Mouse (Mus musculus): Measurements from ENCODE around the gene Myo3b. TPM values are rescaled to one million over a fixed set of nuclear protein-coding genes. Genes with fewer than 3 reads are reported as not detected.
"Not testable (repeated sequence)": the region's sequence is repeated elsewhere in the genome, so short reads cannot be mapped to it uniquely, and the experiment has no call there.

Myo3b gene
- total RNA-seq, 2 experiments from 2014 or later = 0.52 to 0.68 TPM

- no peak for DNase-seq
These were observed 163.1 kb downstream of the Myo3b start for GRCm38 (mm10) chr2:70201796-70202555.

DNA sequence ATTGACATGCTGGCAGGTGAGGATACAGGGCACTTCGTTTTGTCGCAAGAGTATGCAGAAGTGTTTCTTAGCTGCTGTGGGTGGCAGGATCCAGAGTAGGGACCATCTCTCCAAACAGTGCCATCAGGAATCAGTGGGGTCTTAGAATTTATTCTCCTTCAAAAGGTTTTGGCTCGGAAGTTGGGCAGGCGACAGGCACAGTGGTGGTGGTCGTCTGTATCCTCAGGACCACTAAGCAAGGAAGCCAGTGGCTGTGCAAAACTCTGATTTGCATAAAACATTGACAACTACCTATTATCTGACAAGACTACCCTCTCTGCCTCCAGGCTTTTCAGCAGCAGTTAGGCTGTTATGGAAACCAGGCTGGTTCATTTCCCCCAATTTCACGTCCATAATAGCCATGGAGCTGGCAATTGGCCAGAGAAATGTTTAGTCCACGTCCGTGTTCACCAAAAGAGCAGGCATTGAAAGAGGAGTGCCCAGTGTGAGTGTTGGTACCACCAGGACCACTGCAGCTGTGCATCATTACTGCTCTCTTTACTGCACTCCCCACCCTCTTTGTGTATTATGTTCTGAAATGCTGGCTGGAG, 163.7 kb downstream of the Myo3b start:
- DNase-seq = no peak

- DNase-seq = no peak
These were observed 169.5 kb downstream of the Myo3b start for GRCm38 (mm10) chr2:70208411-70208810.

- DNase-seq = no peak
These were observed 170.9 kb downstream of the Myo3b start for GRCm38 (mm10) chr2:70209790-70210189.

DNA sequence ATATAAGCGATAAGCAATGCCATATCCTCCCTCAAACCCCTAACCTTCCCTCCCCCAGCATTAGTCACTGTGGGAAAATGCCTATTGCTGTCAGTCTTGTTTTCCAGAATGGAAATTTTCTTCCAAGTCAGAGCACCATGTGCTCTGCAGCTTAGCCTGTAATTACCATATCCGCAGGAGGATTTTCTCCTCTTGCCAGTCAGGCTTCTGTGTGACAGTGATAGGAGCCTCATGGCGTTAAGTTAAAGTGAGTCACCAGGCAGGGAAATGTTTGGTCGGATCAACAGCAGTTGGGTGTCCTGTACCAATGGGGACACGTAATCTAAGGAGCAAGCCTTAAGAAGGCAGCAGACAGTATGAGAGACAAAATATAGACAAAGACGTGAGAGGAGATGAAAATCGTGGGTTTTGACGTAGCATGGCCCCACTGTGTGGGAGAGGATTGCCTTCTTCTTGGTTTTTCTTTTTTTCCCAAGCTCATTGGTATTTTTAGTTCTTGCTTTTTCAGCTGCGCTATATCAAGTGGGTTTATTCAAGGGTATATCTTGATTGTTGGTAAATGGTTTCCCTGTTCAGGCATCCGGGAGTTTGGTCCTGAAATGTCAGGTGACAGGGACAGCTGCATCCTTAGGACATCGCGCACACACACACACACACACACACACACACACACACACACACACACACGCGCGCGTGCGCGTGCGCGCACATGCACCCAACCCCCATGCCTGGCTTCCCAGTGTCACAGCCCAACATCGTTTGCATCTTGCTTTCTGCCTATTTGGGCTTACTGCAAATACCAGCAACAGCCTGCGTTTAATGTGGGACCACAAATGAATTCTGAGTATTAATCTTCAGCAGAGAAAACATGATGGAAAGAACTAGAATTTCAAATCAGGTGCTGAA, 171.8 kb downstream of the Myo3b start:
- DNase-seq = no peak

GRCm38 (mm10) chr2:70214401-70214800, 175.5 kb downstream of the Myo3b start:
- DNase-seq = no peak

GRCm38 (mm10) chr2:70217800-70218199, 178.9 kb downstream of the Myo3b start:
- DNase-seq = no peak

- DNase-seq = no peak
These were observed 179.5 kb downstream of the Myo3b start for GRCm38 (mm10) chr2:70218469-70218868.

DNA sequence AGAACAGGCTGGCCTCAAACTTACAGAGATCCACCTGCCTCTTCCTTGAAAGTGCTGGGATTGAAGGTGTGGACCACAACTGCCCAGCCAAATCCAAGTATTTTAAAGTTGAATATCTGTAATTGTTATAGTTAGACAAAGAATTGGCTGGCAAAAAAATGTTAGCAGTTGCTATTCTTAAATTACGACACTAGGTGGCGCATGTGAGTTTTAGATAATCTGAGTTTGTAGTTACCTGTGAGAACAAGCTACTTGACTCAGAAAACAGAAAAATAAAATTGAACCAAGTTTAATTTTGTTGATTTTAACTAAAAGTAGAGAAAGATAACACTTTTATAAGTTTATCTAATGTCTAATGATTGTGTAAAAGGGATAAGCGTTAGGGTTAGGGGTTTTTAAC, 187.8 kb downstream of the Myo3b start:
- no peak for DNase-seq

DNA sequence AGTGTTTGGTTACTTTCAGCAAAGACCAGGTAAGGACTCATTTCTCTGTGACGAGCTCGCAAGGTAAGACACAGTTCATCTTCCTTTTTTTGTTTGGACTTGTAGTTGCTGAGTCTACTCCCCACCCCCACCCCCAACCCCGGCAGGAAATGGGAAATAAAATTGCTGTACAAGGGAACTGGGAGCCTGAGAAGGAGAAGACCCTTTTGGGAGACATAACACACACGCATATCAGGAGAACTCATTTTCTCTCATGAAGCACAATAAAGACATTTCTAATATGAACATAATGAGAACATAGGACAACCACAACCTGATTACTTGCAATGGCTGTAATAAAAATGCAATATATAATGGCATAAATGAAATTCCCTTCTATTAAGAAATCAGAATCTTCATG, 195.5 kb downstream of the Myo3b start:
- DNase-seq = not testable (repeated sequence)

- DNase-seq = no peak
These were observed 207.1 kb downstream of the Myo3b start for GRCm38 (mm10) chr2:70245981-70246380.

DNA sequence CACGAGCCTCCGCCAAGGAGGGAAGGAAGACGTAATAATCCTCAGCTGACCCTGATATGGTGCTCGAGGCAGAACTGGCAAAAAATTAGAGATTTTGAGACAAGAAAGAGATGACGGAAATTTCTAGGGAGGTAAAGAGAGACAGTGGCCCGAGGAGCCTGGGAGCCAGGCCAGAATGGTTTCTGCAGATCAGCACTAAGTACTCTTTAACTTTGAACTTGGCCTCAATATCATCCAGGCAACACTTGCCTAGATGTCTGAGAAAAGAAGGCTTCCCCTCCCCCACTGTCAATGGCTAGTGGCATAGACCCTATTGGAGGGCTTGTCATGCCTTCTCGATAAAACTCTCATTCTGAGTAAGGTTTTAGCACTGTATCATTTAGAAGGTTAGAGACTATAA, 209.7 kb downstream of the Myo3b start:
- DNase-seq = no peak

DNA sequence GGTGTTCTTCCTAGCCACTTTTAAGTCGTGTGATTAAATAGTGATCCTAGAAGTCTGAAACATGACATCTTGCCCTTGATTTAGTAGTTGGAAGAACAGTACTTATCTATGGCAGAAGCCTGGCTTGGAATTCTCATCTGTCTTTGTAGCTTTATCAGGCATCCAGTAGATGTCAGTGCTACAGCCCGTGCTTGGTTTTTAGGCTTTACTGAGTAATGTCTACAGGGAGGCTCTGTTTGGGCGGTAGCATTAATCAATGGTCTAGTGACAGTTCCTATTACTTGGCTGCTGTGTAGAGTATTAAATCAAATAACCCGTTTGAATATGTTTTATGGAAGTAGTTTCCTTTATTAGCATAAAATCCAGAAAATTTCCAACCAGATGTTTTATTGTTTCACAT, 210.9 kb downstream of the Myo3b start:
- DNase-seq = no peak

DNA sequence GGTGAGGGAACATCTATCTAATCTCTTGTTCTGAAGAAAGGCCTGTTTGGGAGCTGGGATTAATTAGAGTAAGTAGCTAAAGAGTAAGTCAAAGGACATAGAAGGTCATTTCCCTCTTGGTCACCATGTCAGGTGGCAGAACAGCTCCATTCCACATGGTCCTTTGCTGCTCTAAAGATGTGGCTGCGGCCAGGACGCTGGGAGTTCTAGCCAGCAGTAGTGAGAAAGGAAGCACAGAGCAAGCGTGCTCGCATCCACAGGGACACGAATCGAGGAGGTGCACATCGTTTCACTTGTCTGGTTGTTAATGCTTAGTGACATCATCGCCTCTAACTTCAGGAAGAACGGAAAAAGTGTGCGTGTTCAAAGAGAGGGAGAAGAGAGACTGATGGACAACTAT, 212.3 kb downstream of the Myo3b start:
- DNase-seq = no peak

GRCm38 (mm10) chr2:70259357-70260000, 220.6 kb downstream of the Myo3b start:
- DNase-seq = peak; percentile 20

DNA sequence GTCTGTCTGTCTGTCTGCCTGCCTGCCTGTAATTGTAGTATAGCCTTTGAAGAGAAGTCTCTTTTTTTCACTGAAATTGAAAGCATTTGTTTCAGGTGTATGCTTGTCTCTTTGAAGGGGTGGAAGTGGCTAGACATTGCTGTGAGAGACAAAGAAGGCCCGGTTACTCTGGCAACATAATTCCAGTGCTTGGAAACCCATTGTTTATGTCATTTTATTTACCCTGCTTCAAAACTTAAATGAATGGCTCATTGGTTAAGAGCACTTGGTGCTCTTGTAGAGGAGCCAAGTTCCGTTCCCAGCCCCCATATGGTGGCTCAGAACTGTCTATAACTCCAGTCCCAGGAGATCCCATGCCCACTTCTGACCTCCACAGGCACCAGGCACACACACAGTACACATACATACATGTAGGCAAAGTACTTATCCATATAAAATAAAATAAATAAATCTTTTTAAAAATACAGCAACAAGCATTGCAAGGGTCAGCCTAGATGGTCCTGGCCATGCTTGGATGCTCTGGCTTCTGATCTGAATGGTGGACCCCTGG, 221.8 kb downstream of the Myo3b start:
- DNase-seq = no peak

DNA sequence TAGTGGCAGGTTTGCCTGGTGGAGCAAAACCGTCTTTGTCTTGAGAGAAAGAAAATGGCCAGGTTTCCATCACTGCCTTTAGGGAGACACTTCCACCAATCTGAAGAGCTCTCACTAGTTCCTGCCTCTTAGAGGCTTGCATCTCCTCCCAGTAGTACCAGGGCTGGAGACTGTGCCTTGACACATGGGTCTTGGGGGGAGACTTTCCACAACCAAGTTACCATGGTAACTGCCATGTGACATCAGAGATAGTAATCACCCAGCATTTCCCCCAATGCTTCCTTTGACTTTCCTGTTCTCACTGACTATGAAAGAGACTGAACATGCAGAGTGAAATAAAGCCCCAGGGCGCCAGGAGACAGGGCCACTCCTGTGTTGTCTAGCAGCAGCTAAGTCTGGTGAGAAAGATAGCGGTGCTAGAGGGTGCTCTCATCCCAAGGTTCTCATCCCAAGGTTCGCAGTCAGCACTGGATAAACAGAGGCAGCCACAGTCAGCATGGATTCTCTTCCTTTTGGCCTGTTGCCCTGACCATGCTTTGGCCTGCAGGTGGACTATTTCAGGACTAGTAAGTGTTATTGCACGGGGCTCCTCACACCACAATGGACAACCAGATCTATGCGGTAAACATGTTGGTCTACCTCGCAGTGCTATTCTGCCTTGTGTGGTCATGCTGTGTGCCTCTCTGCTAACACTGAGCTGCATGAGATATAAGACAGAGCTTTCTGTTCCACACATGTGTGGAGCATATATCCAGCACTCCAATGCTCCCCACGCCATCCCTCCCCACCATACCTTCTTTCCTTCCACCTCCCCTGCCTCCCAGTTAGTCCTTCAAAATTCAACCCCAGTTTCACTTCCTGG, 223.0 kb downstream of the Myo3b start:
- peak; percentile 4 for DNase-seq

GRCm38 (mm10) chr2:70262565-70263082, 223.7 kb downstream of the Myo3b start:
- peak; percentile 4 for DNase-seq

- peak; percentile 39 for DNase-seq
These were observed 239.7 kb downstream of the Myo3b start for GRCm38 (mm10) chr2:70278425-70279277.

GRCm38 (mm10) chr2:70284109-70284508, 245.2 kb downstream of the Myo3b start:
- DNase-seq = no peak
